Mouse (Mus musculus) bone marrow macrophage, adult 2 months (primary cell): ENCODE data around the gene Olfr266.

Experiments used
- CTCF ChIP-seq: IDR thresholded peaks from 2 replicates; pipeline ENCODE4 v1.5.1; 2012; ENCODE audit warnings: low read depth, mild to moderate bottlenecking, low read length, moderate library complexity
- POLR2A ChIP-seq: IDR thresholded peaks from 2 replicates; pipeline ENCODE4 v1.6.1; 2012; ENCODE audit warnings: mild to moderate bottlenecking, low read depth, low read length, borderline replicate concordance

DNA sequence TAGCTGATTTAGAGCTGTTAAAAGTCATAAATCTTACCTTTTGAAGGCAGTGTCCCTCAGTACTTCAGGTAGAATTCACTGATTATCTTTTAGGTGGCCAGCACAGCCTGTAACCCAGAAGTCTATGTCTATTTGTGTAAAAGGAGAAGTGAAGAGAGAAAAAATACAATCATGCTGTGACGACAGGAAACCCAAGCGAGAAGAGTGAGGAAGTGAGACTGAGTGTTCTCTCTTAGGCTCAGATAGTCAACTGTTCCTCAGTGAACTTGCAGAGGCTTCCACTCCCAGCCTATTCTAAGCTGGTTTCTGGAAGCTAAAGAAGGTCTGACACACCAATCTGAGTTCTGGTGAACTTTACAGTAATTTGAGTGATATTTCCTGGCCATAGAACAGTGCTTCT is 36.2 kb downstream of the Olfr266 start, which contains the start of gene Cd53:
- TF ChIP-seq CTCF (no peak), POLR2A (no peak)
